Mouse (Mus musculus): ENCODE results near the gene Echdc2.

The Echdc2 gene

GRCm38 (mm10) chr4:108199236-108199635 is 34.0 kb downstream of the Echdc2 start:
- CTCF ChIA-PET, result no interaction called here

- CTCF ChIA-PET, result no interaction called here
Observed at GRCm38 (mm10) chr4:108204629-108205028, 39.4 kb downstream of the Echdc2 start.

- CTCF ChIA-PET, result no interaction called here
Observed at GRCm38 (mm10) chr4:108213023-108213422, 47.8 kb downstream of the Echdc2 start.

GRCm38 (mm10) chr4:108217332-108218179 is 52.3 kb downstream of the Echdc2 start, which contains the start of gene Zyg11a:
Gene Zyg11a (minus strand): TSS chr4:108218048.
- CTCF ChIA-PET, result no interaction called here

GRCm38 (mm10) chr4:108219019-108219418 is 53.8 kb downstream of the Echdc2 start:
- CTCF ChIA-PET, result no interaction called here

GRCm38 (mm10) chr4:108222507-108222906 is 57.3 kb downstream of the Echdc2 start:
- CTCF ChIA-PET, result no interaction called here

- CTCF ChIA-PET, result no interaction called here
Observed at GRCm38 (mm10) chr4:108225341-108225872, 60.2 kb downstream of the Echdc2 start.
